14 mouse cellular contexts compared by ENCODE assay signal in the genomic region with DNA sequence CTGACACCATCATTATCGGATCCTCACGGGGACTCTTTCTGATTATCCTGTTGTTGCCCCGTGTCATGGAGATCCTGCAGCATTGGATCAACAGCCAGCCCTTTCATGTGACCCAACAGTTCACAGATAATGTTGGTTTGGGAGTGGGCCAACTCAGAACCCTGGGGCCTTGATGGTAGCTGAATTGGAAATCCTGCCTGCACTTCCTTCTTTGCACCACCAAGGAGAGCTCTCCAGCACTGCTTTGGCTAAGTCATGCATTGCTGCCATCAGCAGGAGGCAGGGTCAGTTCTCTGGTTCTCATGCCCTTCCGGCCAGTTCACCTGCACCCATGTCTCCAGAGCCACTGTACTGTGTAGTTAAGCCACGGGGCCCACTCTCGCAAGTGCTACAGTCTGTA.
DNase-seq lines count a peak whose midpoint lies in the region; ATAC-seq and TF ChIP-seq lines count a peak whose summit lies in the region.
"Had no signal": no experiment of that assay in that cellular context is flagged by ENCODE, and none has a peak within 500 bp of the region (broad histone marks: within the 10 kb centered on the region; RNA-seq: fewer than 3 reads in every experiment).

No protein-coding gene starts in this region.

- no peaks in the 10 kb centered on the region for H3K27me3 ChIP-seq in midbrain, embryonic 13.5 days
- H3K27me3 ChIP-seq in hindbrain, embryonic 14.5 days (ENCODE audit: control insufficient read depth, insufficient read depth, low read length) = no peaks in the 10 kb centered on the region
- H3K27me3 ChIP-seq: embryonic facial prominence, embryonic 13.5 days; forebrain, embryonic 15.5 days; hindbrain, embryonic 15.5 days had no signal

- WGBS in midbrain, embryonic 13.5 days = 95% methylated on average over 6 of the region's 6 CpGs
- WGBS in hindbrain, embryonic 14.5 days = 96% methylated on average over 6 of the region's 6 CpGs

- no peak overlapping the region for H3K27ac ChIP-seq in layer of hippocampus, adult 2 months
- H3K27ac ChIP-seq in midbrain, embryonic 13.5 days = no peak overlapping the region
- no peak overlapping the region for H3K27ac ChIP-seq in hindbrain, embryonic 14.5 days
- H3K27ac ChIP-seq: embryonic facial prominence, embryonic 13.5 days; forebrain, embryonic 15.5 days; hindbrain, embryonic 15.5 days had no signal

- no peak overlapping the region for H3K9ac ChIP-seq in midbrain, embryonic 13.5 days (replicated peaks)
- H3K9ac ChIP-seq in hindbrain, embryonic 14.5 days = no peak overlapping the region
- H3K9ac ChIP-seq: embryonic facial prominence, embryonic 13.5 days; forebrain, embryonic 15.5 days; hindbrain, embryonic 15.5 days had no signal

- H3K4me1 ChIP-seq in midbrain, embryonic 13.5 days (replicated peaks) = no peaks in the 10 kb centered on the region
- no peaks in the 10 kb centered on the region for H3K4me1 ChIP-seq in hindbrain, embryonic 14.5 days (replicated peaks; ENCODE audit: control insufficient read depth, insufficient read depth, low read length)
- H3K4me1 ChIP-seq: embryonic facial prominence, embryonic 13.5 days; forebrain, embryonic 15.5 days; hindbrain, embryonic 15.5 days had no signal

- peak; percentile 70 for TF ChIP-seq CTCF in layer of hippocampus, adult 2 months (conservative IDR thresholded peaks at IDR 0.05)

- no peaks in the 10 kb centered on the region for H3K36me3 ChIP-seq in midbrain, embryonic 13.5 days
- no peaks in the 10 kb centered on the region for H3K36me3 ChIP-seq in hindbrain, embryonic 14.5 days (replicated peaks; ENCODE audit: control insufficient read depth, insufficient read depth)
- H3K36me3 ChIP-seq: embryonic facial prominence, embryonic 13.5 days; forebrain, embryonic 15.5 days; hindbrain, embryonic 15.5 days had no signal

- no peak overlapping the region for H3K4me3 ChIP-seq in layer of hippocampus, adult 2 months
- H3K4me3 ChIP-seq in midbrain, embryonic 13.5 days (replicated peaks) = no peak overlapping the region
- H3K4me3 ChIP-seq in hindbrain, embryonic 14.5 days (replicated peaks; ENCODE audit: low read length) = no peak overlapping the region
- H3K4me3 ChIP-seq: embryonic facial prominence, embryonic 13.5 days; forebrain, embryonic 15.5 days; hindbrain, embryonic 15.5 days had no signal

- ATAC-seq in midbrain, embryonic 13.5 days = no peak
- ATAC-seq in hindbrain, embryonic 14.5 days (ENCODE audit: low FRiP score) = no peak
- ATAC-seq: forebrain, embryonic 15.5 days had no signal

- H3K9me3 ChIP-seq in midbrain, embryonic 13.5 days = no peaks in the 10 kb centered on the region; the same call in 1 of the 2 replicates
- H3K9me3 ChIP-seq in hindbrain, embryonic 14.5 days (ENCODE audit: control insufficient read depth, low read length) = no peaks in the 10 kb centered on the region
- H3K9me3 ChIP-seq: embryonic facial prominence, embryonic 13.5 days; forebrain, embryonic 15.5 days; hindbrain, embryonic 15.5 days had no signal

- peak; percentile 9 for DNase-seq in cerebellum, adult 8-10 months
- DNase-seq in cerebellum, adult 11-12 months = no peak
- no peak for DNase-seq in layer of hippocampus, adult 2 months (ENCODE audit: low spot score in 2 of 2)
- no peak for DNase-seq in layer of hippocampus, adult 18-20 months (ENCODE audit: low spot score in 2 of 2)
- DNase-seq in ES-CJ7 (ENCODE audit: low read depth, low spot score) = peak; percentile 43
- peak; percentile 28 to 33 for DNase-seq in adrenal gland, postnatal 36 days
- no peak for DNase-seq in hindbrain, embryonic 14.5 days (ENCODE audit: low spot score)
- DNase-seq: layer of hippocampus, adult 9-11 months; spleen, adult 18-20 months; thymus, adult 2 months had no signal

- no peak overlapping the region for H3K4me2 ChIP-seq in midbrain, embryonic 13.5 days (replicated peaks)
- no peak overlapping the region for H3K4me2 ChIP-seq in hindbrain, embryonic 14.5 days (replicated peaks)
- H3K4me2 ChIP-seq: embryonic facial prominence, embryonic 13.5 days; forebrain, embryonic 15.5 days; hindbrain, embryonic 15.5 days had no signal

Comparison
In these comparisons a context has a peak if more than half of its experiments do, and no peak if none do; other contexts are left out.
1. DNase-seq: peak in cerebellum, adult 8-10 months (single experiment), ES-CJ7 (single experiment) and adrenal gland, postnatal 36 days (2 of 2); none in cerebellum, adult 11-12 months (single experiment), layer of hippocampus, adult 2 months (0 of 2), layer of hippocampus, adult 18-20 months (0 of 2) and hindbrain, embryonic 14.5 days (single experiment).